Mouse (Mus musculus) CD4-positive helper T cell, adult 2 months (primary cell): ENCODE data around the gene Psph.
A peak's percentile ranks its signal among the peaks of the same experiment; 100 is the strongest.

Experiments
- DNase-seq: peaks from one replicate; pipeline ENCODE4 v3.0.0-alpha.2; 2012; ENCODE audit warnings: low read depth, missing footprints, low spot score

Psph gene

GRCm38 (mm10) chr5:129731021-129731420 lies 56.2 kb downstream of the Psph start:
- no peak for DNase-seq

- DNase-seq, result no peak
Measured at GRCm38 (mm10) chr5:129730344-129730743, 56.9 kb downstream of the Psph start.

DNA sequence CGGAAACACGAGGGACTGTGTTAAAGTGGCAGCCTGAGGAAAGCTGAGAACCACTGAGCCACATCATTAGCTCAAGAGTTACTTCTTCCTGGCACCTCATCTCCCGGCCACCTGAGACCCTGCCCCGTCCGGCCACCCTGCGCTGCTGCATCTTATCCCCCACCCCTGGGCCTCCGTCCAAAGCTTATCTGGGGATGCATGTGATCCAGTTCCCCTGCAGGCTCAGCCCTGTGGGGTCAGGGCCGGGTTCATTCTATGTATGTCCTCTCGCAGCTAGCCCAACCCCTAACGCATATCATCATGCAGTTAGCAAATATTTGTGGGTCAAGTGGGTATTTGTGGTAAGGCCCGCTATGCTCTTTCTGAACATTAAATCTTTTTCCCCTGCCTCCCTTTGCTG lies 58.0 kb downstream of the Psph start:
- DNase-seq, result no peak

- no peak for DNase-seq
Measured at GRCm38 (mm10) chr5:129726784-129727183, 60.5 kb downstream of the Psph start.

DNA sequence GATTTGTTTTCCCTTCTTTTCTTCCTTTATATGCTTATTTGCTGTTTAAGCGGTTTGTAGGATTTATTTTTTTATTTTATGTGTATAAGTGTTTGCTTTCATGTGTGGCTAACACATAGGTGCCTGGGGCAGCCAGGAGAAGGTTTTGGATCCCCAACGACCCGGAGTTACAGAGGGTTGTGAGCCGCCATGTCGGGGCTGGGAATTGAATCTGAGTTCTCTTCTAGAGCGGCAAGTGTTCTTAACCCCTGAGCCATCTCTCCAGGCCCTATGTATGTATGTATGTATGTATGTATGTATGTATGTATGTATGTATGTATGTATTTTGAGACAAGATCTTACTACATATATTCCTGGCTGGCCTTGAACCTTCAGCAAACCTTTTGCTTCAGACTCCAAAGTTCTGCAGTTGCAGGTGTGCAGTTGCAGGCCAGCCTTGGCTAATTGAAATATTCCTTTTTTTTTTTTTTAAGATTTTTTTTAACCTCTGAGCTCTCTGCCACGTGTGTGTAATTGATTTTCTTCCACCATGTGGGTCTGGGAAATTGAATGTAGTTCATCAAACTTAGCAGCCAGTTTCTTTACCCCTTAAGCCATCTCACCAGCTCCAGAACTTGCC lies 61.4 kb downstream of the Psph start:
- peak; percentile 32 for DNase-seq

GRCm38 (mm10) chr5:129724834-129725773 lies 62.1 kb downstream of the Psph start, which contains the start of gene Nipsnap2:
Nipsnap2 (plus strand) TSS chr5:129725063.
- DNase-seq, result peak; percentile 92

DNA sequence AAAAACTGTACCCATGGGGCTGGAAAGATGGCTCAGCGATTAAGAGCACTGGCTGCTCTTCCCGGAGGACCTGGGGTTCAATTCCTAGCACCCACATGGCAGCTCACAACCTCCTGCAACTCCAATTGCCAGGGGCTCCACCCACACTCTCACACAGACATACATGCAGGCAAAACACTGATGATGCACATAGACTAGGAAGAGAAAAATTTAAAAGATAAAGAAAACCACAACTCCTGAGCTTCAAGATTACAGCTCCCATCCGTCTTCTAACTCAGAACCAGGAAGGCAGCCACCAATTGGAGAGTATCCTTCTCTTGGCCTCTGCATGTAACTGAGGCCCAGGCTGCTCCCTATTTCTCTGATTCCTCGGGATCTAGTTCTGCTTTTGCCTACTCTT lies 63.0 kb downstream of the Psph start:
- no peak for DNase-seq

DNA sequence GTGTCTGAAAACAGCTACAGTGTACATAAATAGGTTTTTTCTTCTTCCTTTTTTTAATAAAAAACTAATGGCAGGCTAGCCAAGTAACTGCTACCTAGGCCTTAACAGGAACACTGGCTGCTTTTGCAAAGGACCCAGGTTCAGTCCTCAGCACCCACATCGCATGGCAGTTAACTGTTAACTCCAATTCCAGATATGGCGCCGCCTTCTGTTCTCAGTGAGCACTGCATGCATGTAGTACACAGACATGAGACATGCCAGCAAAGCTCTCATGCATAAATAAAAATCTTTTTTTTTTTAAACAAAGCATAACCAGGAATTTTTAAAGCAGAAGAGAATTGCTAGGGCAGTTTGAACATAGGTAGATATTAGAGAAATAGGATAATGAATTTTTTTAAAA lies 67.1 kb downstream of the Psph start:
- no peak for DNase-seq

- peak; percentile 29 for DNase-seq
Measured at GRCm38 (mm10) chr5:129717016-129717415, 70.2 kb downstream of the Psph start.
